Mouse (Mus musculus): ENCODE measurements around the gene Rac3. TPM values are rescaled to one million over a fixed set of nuclear protein-coding genes. Genes with fewer than 3 reads are reported as not detected.
"Not testable (repeated sequence)": the region's sequence is repeated elsewhere in the genome, so short reads cannot be mapped to it uniquely, and the experiment has no call there.

The Rac3 gene
- total RNA-seq, 2 experiments from 2014 or later = 1.5 to 1.8 TPM

DNA sequence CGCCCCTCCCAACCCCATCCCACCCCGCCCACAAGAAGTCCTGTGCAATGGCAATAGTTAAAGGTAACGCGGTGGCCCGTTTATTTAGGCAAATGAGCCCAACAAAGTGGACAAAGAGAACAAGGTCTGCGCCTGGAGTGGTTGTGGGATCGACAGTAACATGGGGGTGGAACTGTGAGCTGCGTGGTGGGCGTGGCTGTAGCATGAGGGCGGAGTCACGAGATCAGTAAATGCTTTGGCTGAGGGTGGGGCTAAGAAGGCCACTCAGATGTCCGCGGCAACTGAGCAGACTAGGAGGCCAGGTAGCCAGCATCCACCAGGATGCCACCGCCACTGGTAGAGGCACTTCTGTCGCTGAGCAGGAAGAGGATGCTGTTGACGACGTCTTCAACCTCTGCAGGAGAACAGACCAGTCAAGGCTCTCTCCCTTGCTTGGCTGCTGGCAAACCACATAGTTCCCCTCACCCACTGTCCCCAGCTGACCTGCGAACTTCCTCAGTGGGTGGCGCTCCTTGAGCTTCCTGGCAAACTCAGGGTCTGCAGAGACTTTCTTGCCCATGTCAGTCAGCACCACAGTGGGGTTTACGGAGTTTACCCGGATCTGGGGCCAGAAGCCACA lies 8.3 kb downstream of the Rac3 start:
- DNase-seq = peak; percentile 37

DNA sequence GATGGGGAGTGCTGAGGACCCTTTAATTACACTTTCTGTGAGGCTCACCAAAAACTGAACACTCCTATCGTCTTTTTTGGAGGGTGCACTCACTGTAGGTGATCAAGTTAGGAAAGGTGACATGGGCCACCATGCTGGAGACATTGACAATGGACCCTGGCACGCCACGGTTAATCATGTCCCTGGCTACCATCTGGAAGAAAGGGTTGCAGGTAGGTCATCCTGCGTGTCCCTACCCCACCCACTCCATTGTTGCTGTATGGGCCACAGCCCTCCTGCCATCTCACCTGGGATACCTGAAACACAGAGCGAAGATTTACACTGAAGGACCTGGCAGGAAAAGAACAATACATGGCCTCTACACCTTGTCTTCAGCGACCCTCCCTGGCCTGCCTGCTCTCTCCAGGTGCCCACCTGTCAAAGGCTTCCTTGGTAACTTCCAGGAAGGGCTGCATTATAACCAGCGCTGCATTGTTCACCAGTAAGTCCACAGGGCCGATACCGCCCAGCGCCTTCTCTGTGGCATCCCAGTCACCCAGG lies 9.1 kb downstream of the Rac3 start:
- DNase-seq = no peak

DNA sequence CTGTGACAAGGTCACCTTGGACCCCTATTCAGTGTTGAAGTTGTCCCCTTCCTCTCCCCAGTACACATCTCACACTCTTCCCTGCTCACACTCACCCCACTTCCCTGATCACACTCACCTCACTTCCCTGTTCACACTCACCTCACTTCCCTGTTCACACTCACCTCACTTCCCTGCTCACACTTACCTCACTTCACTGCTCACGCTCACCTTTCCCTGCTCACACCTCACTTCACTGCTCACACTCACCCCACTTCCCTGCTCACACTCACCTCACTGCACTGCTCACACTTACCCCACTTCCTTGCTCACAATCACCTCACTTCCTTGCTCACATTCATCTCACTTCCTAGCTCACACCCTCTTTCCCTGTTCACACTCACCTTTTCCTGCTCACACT lies 10.1 kb downstream of the Rac3 start:
- no peak for DNase-seq

DNA sequence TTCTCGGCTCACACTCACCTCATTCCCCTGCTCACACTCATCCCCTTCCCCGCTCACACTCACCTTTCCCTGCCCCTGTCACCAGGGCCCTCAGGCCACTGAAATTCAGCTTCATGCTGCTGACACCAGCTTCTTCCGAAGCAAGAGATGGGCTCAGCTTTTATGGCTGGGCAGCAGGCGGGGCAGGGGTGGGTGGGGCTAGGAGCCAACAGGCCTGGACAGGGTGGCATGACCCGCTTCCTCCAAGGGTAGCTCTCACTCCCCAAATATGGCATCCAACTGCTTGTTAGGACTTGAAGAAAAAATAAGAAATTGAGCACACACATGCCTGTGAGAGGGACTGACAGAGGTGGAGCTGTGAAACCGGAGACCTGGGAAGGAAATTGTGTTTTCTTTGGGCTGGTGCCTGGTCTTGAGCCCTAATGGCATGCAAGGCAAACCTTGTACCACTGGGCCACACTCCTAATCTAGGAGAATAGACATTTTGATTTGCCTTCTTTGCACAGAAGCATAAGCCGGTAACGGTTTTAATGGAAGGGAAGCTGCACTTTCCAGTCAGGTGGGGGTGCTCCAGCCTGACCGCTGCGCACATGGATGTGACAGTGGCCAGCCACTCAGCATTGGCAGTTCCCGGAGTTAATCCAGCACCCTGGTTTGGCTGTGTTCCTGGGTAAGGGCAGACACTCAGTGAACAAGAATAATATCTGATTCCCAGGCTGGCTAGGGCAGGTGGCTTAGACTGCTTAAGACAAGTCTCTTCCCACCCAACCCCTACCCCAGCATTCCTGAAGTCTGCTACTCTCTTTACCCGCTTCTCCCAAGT lies 10.8 kb downstream of the Rac3 start, which contains the start of gene Cbr2:
Gene Cbr2, minus strand, starts transcription at position 257 of the 823 bp plus-strand sequence.
- peak; percentile 57 for DNase-seq

DNA sequence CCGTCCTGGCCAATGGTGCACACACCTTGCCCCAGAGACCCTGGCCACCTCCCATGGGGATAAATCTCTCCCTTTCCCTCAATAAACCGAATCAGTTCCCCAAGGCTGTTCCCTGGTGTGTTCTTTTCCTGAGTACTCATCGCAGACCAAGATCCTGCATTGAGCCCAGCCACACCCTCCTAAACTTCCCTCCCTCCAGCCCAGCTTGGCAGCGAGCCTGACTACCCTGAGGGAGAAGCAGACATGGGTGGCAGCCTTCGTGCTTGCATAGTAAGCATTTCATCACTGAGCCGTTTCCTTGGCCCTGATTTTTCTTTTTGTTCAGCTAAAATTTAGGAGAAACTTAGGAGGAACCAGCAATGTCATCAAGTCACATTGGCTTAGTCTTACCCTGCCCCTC lies 12.3 kb downstream of the Rac3 start:
- DNase-seq = peak; percentile 61

DNA sequence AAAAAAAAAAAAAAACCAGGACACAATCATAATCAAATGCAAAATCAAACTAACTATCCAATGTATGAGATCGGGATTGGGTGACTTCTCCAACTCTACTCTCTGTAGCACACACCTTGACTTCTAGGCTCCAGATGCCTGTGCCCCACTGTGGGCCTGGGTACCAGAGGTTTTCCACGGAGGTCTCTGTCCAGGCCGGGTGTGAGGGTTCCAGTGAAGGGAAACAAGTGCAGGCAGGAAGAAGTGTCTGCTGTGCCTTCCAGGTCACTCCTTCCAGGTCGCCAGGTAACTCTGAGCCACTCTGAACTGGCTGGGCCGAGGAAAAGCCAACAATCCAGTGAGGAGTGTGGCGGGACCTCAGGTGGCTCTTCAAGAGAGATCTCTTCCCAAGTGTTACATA lies 15.2 kb downstream of the Rac3 start:
- no peak for DNase-seq

DNA sequence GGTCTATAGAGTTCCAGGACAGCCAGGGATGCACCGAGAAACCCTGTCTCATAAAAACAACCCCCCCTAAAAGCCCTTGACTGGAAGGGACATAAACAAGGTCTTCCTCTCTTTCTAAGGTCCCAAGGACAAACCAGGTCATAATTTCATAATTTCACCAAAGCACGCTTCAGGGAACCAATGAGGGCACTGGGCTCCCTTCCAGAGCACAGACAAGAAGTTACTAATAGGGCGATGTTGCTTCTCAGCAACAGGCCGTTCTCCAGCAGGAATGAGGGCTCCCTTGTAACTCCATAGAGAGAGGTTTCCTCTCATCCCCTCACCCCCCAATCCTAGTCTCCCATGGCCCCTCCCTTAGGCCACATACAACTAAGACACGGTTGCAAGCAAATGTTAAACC lies 19.7 kb downstream of the Rac3 start:
- no peak for DNase-seq

DNA sequence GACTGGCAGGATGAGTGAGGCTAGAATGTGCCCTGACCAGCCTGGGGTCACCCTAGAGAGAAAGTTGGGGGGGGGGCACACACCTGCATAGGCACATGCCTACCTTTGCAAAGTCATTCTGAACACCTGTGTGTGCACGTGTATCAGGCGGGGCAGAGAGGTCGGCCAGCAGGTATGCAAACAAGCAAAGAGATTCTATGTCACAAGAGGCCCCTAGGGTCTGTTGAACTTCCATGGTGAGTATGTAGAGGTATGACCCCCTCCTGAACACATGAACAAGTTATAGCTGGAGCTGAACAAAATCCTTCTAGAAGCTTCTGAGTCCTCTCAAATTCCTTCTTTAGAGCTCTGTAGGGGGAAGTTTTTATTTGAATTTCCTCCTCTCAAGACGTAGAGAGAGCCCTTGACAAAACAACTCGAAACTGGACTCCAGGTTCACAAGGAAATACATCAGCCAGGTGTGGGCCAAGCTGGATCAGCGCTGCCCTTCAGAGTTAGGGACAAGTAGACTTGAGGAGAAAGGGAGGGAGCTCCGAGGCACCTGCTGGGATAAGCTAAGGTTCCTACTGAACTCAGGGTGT lies 22.9 kb downstream of the Rac3 start:
- DNase-seq = no peak

DNA sequence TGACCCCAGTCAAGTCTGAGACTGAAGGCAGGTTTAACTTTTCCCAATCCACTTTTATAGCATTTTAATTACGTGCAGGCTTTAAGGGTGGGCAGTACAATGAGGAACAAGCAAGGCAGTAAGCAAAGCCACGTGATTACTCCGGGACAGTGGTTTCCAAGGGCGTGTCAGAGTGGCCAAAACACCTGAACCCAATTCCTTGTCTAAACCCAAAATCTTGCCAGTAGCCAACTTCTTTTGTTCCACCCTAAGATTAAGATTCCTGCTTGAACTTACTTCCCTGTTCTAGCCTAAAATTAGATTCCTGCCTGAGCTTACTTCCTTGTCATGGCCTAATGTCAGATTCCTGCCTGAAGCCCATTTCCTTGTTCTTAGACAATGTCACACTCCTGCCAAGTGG lies 26.7 kb downstream of the Rac3 start:
- no peak for DNase-seq

DNA sequence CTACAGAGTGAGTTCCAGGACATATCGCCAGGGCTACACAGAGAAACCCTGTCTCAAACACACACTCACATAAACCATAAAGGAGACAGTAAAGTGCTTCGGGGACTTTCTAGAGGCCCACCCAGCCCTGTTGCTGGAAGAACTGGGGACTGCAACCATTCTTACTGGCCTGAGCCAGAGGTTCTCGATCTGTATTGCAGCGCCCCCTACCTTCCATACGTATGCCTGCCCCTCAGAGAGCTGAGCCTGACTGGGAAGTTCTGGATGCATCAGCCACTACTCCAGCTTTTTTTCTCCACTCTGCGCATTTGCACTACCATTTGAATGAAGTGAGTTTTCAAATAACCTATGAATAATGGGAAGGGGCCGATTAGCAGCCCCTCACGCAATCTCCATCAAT lies 28.2 kb downstream of the Rac3 start:
- peak; percentile 28 for DNase-seq

DNA sequence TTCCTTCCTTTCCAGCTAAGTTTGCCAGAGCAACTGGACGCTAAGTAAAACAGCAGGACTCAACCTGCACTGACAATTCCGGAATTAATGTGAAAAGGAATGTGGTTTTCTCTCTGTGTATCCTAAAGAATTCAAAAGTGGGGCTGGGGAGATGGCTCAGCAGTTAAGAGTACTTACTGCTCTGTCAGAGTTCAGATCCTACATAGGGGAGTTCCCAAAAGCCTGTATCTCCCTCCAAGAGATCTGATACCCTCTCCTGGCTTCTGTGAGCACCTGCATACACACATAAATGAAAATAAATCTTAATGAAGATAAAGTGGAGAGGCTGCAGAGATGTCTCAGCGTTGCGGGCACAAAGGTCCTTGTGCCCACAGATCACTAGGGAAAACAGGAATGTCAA lies 30.3 kb downstream of the Rac3 start:
- DNase-seq = no peak

DNA sequence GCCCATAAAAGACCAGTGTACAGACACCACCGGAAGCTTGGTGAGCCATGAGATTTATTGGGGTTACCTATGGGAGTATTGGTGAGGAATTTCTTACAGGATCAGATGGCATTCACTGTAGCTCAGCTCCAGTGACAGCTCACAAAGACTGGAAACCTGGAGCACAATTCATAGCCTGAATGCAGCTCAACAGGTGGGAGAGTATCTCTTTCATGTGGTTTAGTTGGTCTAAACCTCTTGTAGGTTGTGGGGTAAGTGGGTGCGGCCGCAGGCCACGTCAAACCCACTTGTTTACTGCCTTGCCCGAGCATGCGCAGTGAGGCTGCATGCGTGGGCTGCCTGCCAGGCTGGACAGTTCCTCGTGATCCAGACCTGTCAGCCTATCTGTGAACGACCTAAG lies 39.0 kb downstream of the Rac3 start:
- no peak for DNase-seq

DNA sequence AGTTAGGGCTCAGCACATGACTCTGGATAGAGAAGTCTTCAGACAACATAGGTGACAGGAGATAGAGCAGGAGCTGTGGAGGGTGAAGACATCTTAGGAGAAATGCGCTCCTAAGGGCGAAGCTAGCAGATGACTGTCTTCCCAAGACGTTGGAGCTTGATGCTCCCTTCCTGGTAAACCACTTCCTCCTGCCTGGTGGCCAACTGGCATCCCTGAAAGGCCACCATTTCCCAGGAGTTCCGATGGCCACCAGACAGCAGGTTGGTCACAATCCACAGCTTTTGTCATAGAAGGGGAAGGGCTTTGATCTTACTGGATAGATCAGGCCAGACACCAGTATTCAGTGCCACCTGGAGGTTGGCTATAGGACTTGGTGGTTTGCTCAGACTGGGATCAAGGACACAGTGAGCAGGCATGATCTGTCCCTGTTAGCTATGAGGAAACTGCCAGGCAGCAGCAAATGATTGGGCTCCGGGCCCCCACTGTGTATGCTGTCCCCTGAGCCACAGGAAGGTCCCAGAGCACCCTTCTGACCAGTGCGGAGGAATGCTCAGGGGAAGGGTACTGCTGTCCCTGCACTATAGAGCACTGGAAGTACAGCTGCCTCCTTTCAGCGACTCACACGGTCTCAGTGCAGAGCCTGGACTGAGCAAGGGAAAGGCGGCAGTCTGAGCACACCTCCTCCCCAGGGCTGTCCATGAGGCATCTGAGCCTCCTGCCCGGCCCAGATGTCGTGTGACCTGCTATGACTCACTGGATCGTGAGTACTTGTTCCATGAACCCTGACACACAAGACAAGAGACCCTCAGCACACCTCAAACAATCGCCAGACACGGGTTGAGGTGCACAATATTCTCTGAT lies 40.8 kb downstream of the Rac3 start:
- DNase-seq = no peak

DNA sequence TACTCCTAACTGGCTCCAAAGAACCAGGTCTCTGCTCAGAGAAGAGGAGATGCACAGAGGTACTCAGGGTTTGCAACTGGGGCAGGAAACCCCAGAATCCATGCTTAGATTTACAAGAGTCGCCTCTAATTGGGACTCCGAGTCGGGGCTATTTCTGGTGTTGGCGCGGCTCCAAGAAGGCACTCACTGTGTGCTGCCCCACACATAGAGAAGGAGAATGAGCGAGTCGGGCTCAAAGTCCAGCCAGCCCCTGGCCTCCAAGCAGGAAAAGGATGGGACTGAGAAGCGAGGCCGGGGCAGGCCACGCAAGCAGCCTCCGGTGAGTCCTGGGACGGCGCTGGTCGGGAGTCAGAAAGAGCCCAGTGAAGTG lies 41.4 kb downstream of the Rac3 start, which contains the start of gene Hmga1b:
Gene Hmga1b, plus strand, starts transcription at position 123 of the 370 bp plus-strand sequence.
- DNase-seq = not testable (repeated sequence)

DNA sequence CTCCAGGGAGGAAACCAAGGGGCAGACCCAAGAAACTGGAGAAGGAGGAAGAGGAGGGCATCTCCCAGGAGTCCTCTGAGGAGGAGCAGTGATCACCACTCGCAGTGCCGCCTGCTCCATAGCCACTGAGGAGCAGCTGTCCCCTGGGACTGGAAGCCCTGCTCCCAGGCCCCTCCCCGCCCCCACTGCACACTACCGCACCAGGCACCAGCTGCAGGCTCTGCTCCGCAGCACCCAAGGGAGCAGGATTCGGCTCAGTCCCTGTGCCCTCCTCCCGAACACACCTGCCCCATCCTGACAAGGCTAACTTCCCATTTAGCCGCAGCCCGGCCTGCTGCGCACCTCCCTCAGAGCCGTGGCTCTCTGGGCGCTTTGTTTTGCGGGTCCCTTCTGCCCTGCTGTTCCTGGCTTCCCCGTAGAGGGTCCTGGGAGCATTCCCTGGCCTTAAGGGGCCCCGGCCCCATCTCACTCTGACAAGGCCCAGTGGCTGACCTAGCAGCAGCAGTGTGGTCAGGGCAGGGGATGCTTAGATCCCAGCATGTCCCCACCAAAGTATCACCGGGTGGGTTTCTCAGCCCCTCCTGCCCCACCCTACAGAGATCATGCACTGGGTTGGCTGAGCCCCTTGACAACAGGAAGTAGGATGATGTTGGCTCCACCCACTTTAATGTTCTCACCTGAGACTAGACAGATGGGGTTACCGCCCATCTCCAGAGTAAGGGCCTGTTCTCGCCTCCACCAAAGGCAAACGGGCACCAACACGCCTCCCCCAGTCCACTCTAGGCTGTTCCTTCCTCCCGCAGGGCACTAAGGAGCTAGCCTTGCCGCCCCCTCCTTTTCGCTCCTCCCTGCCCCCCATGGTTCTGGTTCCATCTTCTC lies 42.1 kb downstream of the Rac3 start:
- not testable (repeated sequence) for DNase-seq

DNA sequence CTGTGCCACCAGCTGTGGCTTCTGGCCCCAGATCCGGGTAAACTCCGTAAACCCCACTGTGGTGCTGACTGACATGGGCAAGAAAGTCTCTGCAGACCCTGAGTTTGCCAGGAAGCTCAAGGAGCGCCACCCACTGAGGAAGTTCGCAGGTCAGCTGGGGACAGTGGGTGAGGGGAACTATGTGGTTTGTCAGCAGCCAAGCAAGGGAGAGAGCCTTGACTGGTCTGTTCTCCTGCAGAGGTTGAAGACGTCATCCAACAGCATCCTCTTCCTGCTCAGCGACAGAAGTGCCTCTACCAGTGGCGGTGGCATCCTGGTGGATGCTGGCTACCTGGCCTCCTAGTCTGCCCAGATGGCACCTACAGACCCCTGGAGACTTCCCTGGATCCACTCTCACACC lies 45.8 kb downstream of the Rac3 start:
- DNase-seq = not testable (repeated sequence)

DNA sequence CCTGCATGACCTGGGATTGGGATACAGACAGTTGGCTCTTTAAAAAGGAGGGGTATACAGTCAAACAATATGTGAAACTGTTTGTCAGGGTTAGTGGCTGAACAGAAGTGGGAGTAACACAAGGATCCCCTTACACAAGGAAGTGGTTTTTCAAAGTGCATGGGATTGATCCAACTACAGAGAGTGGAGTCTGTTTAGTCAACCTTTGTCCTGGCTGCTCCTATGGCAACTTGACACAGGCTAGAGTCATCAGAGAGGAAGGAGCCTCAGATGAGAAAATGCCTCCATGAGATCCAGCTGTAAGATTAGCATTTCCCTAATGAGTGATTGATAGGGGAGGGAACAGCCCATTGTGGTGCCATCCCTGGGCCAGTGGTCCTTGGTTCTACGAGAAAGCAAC lies 46.9 kb downstream of the Rac3 start:
- no peak for DNase-seq

DNA sequence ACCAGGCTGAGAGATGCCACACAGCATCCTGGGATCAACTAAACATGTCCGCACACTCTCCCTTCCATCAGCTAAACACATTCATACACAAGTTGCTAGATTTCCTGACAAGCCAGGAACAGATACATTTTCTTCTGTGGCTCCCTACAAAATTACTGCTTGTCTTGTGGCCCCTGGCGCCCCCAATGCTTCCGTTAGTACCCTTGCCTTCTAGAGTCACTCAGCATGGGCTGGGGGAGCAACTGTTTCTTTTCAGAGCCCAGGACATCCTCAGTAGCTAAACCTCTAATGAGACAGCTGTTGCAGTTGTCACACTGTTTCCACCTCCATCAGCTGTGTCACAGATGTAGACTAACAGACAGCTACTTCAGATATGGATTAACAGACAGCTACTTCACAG lies 51.5 kb downstream of the Rac3 start:
- DNase-seq = no peak

Measured in heart, postnatal 4 days (tissue).